ENCODE assay signal across 23 mouse cellular contexts in genomic region chr2:180392846-180393700, GRCm38 (mm10). TPM values are rescaled to one million over a fixed set of nuclear protein-coding genes. Genes with fewer than 3 reads are reported as not detected.
DNase-seq lines count a peak whose midpoint lies in the region; ATAC-seq lines count a peak whose summit lies in the region.
"Had no signal": no experiment of that assay in that cellular context is flagged by ENCODE, and none has a peak within 500 bp of the region (broad histone marks: within the 10 kb centered on the region; RNA-seq: fewer than 3 reads in every experiment).

No protein-coding gene starts in this region.

- no peaks in the 10 kb centered on the region for H3K9me3 ChIP-seq in embryonic facial prominence, embryonic 14.5 days (ENCODE audit: control insufficient read depth, low read length)
- no peaks in the 10 kb centered on the region for H3K9me3 ChIP-seq in embryonic facial prominence, embryonic 10.5 days
- H3K9me3 ChIP-seq in heart, embryonic 11.5 days (replicated peaks; ENCODE audit: control insufficient read depth, low read length): no peaks in the 10 kb centered on the region
- H3K9me3 ChIP-seq: forebrain, embryonic 12.5 days; hindbrain, embryonic 15.5 days; kidney, embryonic 15.5 days; midbrain, embryonic 12.5 days; neural tube, embryonic 13.5 days had no signal

- DNase-seq in embryonic facial prominence, embryonic 14.5 days (ENCODE audit: low spot score): no peak
- DNase-seq in embryonic facial prominence, embryonic 10.5 days (ENCODE audit: low spot score): no peak
- DNase-seq in gastrocnemius, postnatal 25 days: peak; percentile 70
- DNase-seq in heart, postnatal 10 days: peak; percentile 80 to 81
- DNase-seq in urinary bladder, adult 18-20 months (ENCODE audit: low spot score in 2 of 2): no peak
- no peak for DNase-seq in thymus, postnatal 14 days
- no peak for DNase-seq in left cerebral cortex, postnatal 25 days (ENCODE audit: low spot score in 2 of 2)
- DNase-seq: adrenal gland, adult 8-10 months; cerebellum, adult 9-10 months; embryo, embryonic 11 days; kidney, postnatal 4 days; layer of hippocampus, adult 9-11 months; liver; spleen, adult 18-20 months had no signal

- no peak overlapping the region for H3K27ac ChIP-seq in embryonic facial prominence, embryonic 14.5 days (replicated peaks; ENCODE audit: low read depth, low read length)
- no peak overlapping the region for H3K27ac ChIP-seq in embryonic facial prominence, embryonic 10.5 days (replicated peaks)
- H3K27ac ChIP-seq in heart, embryonic 11.5 days (ENCODE audit: low read depth, low read length): peak overlapping the region; percentile 78
- H3K27ac ChIP-seq: forebrain, embryonic 12.5 days; hindbrain, embryonic 15.5 days; kidney, embryonic 15.5 days; midbrain, embryonic 12.5 days; neural tube, embryonic 13.5 days had no signal

- no peak overlapping the region for H3K9ac ChIP-seq in embryonic facial prominence, embryonic 14.5 days (ENCODE audit: low read depth, low read length)
- H3K9ac ChIP-seq in heart, embryonic 11.5 days (ENCODE audit: low read depth, low read length): peak overlapping the region; percentile 64
- H3K9ac ChIP-seq: forebrain, embryonic 12.5 days; hindbrain, embryonic 15.5 days; kidney, embryonic 15.5 days; midbrain, embryonic 12.5 days; neural tube, embryonic 13.5 days had no signal

- no peaks in the 10 kb centered on the region for H3K36me3 ChIP-seq in embryonic facial prominence, embryonic 14.5 days (ENCODE audit: control insufficient read depth, insufficient read depth, low read length)
- no peaks in the 10 kb centered on the region for H3K36me3 ChIP-seq in embryonic facial prominence, embryonic 10.5 days (replicated peaks)
- H3K36me3 ChIP-seq in heart, embryonic 11.5 days (ENCODE audit: control insufficient read depth, insufficient read depth, low read length): no peaks in the 10 kb centered on the region
- H3K36me3 ChIP-seq: forebrain, embryonic 12.5 days; hindbrain, embryonic 15.5 days; kidney, embryonic 15.5 days; midbrain, embryonic 12.5 days; neural tube, embryonic 13.5 days had no signal

- intact Hi-C loops in heart, postnatal 10 days (cut with DNase I): no loop called here
- intact Hi-C loops in left cerebral cortex, postnatal 25 days (cut with DNase I): no loop called here

- 57% methylated on average over 15 of the region's 16 CpGs for WGBS in embryonic facial prominence, embryonic 14.5 days
- WGBS in embryonic facial prominence, embryonic 10.5 days: 71% methylated on average over 16 of the region's 16 CpGs
- 40% methylated on average over 16 of the region's 16 CpGs for WGBS in heart, embryonic 11.5 days (ENCODE audit: insufficient replicate concordance)

- H3K27me3 ChIP-seq in embryonic facial prominence, embryonic 14.5 days (replicated peaks; ENCODE audit: control insufficient read depth, insufficient read depth, low read length): 0 out of 2 replicates have a peak, but pooled peaks cover 8% of the 10 kb centered on the region
- peaks cover 35% of the 10 kb centered on the region for H3K27me3 ChIP-seq in embryonic facial prominence, embryonic 10.5 days (replicated peaks; ENCODE audit: low read depth, poor library complexity, severe bottlenecking)
- no peaks in the 10 kb centered on the region for H3K27me3 ChIP-seq in heart, embryonic 11.5 days (ENCODE audit: control insufficient read depth, insufficient read depth, low read length)

- H3K4me3 ChIP-seq in embryonic facial prominence, embryonic 14.5 days (ENCODE audit: low read depth, low read length): no peak overlapping the region
- no peak overlapping the region for H3K4me3 ChIP-seq in embryonic facial prominence, embryonic 10.5 days
- peak overlapping the region; percentile 21 for H3K4me3 ChIP-seq in heart, embryonic 11.5 days (ENCODE audit: low read depth, low read length)
- H3K4me3 ChIP-seq: forebrain, embryonic 12.5 days; hindbrain, embryonic 15.5 days; kidney, embryonic 15.5 days; midbrain, embryonic 12.5 days; neural tube, embryonic 13.5 days had no signal

- no peaks in the 10 kb centered on the region for H3K4me1 ChIP-seq in embryonic facial prominence, embryonic 14.5 days (ENCODE audit: control insufficient read depth, insufficient read depth, low read length)
- H3K4me1 ChIP-seq in embryonic facial prominence, embryonic 10.5 days: peaks cover 3% of the 10 kb centered on the region; the same call in 1 of the 2 replicates
- peaks cover 58% of the 10 kb centered on the region for H3K4me1 ChIP-seq in heart, embryonic 11.5 days (ENCODE audit: control insufficient read depth, insufficient read depth, low read length)
- H3K4me1 ChIP-seq: forebrain, embryonic 12.5 days; hindbrain, embryonic 15.5 days; kidney, embryonic 15.5 days; midbrain, embryonic 12.5 days; neural tube, embryonic 13.5 days had no signal

- no peak overlapping the region for H3K4me2 ChIP-seq in embryonic facial prominence, embryonic 14.5 days (ENCODE audit: low read depth, low read length)
- H3K4me2 ChIP-seq in heart, embryonic 11.5 days: peak overlapping the region; percentile 45
- H3K4me2 ChIP-seq: forebrain, embryonic 12.5 days; hindbrain, embryonic 15.5 days; kidney, embryonic 15.5 days; midbrain, embryonic 12.5 days; neural tube, embryonic 13.5 days had no signal

- peak; percentile 68 for ATAC-seq in embryonic facial prominence, embryonic 14.5 days (ENCODE audit: low read depth)
- no peak for ATAC-seq in heart, embryonic 11.5 days (replicated peaks; ENCODE audit: insufficient number of reproducible peaks, low FRiP score, low TSS enrichment)
- ATAC-seq: intestine, embryonic 16.5 days; lung, postnatal 0 days had no signal

RNA-seq across cellular contexts. Expression of gene Gata5, which starts 58.6 kb away (rescaled TPM):
- polyA plus RNA-seq in embryonic facial prominence, embryonic 14.5 days (2014; fragmentation: Nextera tagmentation; extraction: Ambion mirVana): not detected in 2 replicates
- 0.57 and 0.65 TPM in 2 replicates for polyA plus RNA-seq in embryonic facial prominence, embryonic 10.5 days (2016; fragmentation: Nextera tagmentation; extraction: Ambion mirVana)
- total RNA-seq in gastrocnemius, postnatal 25 days (2021): not detected
- polyA plus RNA-seq in heart, embryonic 11.5 days (2014; fragmentation: Nextera tagmentation; extraction: Ambion mirVana): 25.7 and 28.0 TPM in 2 replicates
- total RNA-seq in heart, postnatal 10 days (2021): 1 to 10 TPM; 1.0 to 1.2 TPM
- not detected for total RNA-seq in left cerebral cortex, postnatal 25 days (2021)
- total RNA-seq: left cerebral cortex, adult 8-10 months had no signal
- polyA plus RNA-seq: forebrain, embryonic 12.5 days; hindbrain, embryonic 15.5 days; midbrain, embryonic 12.5 days had no signal

Comparison
In these comparisons a context has a peak if more than half of its experiments do, and no peak if none do; other contexts are left out.
1. DNase-seq: peak in gastrocnemius, postnatal 25 days (single experiment) and heart, postnatal 10 days (2 of 2); none in embryonic facial prominence, embryonic 14.5 days (single experiment), embryonic facial prominence, embryonic 10.5 days (single experiment), urinary bladder, adult 18-20 months (0 of 2), thymus, postnatal 14 days (single experiment) and left cerebral cortex, postnatal 25 days (0 of 2).